Mouse (Mus musculus) adrenal gland, postnatal 25 days (tissue): ENCODE data around the gene Raly. TPM values are rescaled to one million over a fixed set of nuclear protein-coding genes. Genes with fewer than 3 reads are reported as not detected.
"Not testable (repeated sequence)": the region's sequence is repeated elsewhere in the genome, so short reads cannot be mapped to it uniquely, and the experiment has no call there.

Experiments
- DNase-seq: peaks from one replicate; pipeline ENCODE4 v3.0.0; 2021; ENCODE audit warnings: mixed read lengths
- total RNA-seq: library from RNA; stranded (reverse); gene quantifications from 2 replicates; pipeline ENCODE4 v1.2.3, GENCODE M21; 2021

Raly gene
- total RNA-seq, 1 experiment from 2014 or later: 201 TPM

DNA sequence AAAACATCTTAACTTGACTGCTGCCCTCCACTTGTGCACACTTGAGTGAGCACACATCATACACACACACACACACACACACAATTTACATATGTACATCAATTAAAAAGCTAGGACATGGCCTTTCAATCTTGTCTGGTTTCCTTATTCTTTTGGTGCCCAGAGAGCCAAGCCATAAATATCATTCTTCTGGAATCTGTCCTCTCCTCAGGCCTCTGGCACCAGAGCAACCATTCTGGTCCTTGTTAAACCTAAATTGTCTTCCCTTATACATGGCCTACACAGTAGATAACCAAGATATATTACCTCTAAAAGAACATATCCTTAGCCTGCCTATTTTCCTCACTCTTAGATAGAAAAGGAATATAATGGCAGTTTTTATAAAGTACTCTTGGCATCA, 57.2 kb downstream of the Raly start:
- DNase-seq: no peak

DNA sequence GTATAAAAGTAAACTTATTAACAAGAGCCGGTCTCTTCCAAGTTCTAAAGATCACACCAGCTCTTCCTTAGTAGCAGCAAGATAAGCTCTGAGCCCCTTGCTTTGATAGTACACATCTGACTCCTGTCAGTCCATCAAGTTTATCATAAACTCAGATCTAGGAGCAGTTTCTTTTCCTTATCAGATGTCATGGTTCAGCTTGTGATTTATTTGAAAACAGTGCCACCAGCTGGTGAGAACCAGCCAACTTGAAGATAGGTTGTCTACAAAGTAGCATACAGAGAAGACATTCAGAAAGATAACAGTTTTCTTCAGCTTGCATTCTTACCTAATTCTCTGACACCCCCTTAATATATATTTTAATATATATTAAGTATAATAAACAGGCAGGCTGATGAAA, 64.5 kb downstream of the Raly start:
- peak; percentile 29 for DNase-seq

DNA sequence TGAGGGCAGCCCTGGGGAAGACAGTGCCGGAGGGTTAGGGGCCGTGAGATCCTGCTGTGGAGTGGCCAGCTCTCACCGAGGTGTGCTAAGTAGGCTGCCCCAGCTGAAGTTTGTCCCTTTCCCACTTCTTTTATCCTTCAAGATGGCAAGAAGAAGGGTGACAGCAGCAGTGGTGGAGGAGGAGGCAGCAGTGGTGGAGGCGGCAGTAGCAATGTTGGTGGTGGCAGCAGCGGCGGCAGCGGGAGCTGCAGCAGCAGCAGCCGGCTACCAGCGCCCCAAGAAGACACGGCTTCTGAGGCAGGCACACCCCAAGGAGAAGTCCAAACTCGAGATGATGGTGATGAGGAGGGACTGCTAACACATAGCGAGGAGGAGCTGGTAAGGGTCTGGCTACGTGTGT, 72.8 kb downstream of the Raly start:
- DNase-seq: no peak

DNA sequence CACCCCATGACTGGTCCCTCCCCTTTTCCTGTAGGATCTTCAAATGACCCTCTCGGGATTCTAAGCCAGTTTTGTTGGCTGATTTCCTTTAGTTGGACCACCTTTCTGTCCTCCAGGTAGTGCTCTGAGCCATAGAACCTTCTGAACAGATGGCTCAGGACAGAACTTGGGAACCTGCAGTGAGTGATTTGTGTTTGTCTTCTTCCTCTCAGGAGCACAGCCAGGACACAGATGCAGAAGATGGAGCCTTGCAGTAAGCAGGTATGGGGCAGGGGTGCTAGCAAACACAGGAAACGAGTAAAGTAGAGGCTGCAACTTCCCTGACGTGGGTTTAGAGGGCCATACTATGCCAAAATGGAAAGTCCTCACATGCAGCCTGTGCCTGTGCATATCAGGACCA, 74.8 kb downstream of the Raly start:
- no peak for DNase-seq

DNA sequence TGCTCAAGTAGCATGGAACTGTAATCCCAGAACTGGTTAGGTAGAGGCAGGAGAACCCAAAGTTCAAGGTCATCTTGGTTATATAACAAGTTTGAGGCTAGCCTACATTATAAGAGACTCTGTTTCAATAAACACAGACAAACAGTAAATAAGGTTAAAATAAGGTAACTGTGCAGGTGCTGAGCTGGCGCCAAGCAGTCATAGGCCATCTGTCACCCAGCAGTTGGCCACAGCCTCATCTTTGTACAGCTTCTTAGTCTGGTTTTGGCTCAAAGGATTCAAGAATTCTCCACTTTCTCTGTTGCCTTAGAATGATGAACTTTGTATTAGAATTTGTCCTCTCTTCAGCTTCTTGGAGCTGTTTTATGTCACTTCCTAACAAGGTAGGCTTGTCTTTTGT, 77.2 kb downstream of the Raly start:
- no peak for DNase-seq

DNA sequence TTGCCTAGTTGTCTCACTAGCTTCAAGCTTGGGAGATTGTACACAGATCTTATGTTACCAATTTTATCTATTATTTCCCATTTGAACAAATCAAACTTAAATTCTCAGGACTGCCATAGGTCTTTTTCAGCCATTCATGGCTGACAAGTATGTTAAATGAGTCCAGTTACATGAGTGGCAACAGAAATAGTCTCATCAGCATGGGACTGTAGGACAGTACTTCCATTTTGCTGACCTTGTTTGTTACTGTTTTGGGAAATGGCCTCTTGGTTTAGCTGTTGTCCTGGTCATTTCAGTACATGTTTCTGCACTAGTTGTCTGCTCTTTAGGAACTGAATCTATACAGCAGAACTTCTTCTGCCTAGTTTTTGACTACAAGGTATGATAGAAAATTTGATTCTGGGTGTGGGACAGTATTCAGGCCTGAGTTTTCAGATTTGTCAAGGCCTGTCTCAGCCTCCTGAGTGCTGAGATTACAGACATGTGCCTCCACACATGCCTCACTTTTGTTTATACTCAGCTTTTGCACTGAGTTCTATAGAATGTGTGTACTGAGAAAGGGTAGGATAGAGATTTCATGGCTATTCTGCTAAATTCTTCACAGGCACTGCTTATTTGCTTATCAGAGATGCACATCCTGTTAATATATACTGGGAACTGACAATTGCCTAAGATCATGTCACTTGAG, 79.2 kb downstream of the Raly start:
- DNase-seq: no peak

DNA sequence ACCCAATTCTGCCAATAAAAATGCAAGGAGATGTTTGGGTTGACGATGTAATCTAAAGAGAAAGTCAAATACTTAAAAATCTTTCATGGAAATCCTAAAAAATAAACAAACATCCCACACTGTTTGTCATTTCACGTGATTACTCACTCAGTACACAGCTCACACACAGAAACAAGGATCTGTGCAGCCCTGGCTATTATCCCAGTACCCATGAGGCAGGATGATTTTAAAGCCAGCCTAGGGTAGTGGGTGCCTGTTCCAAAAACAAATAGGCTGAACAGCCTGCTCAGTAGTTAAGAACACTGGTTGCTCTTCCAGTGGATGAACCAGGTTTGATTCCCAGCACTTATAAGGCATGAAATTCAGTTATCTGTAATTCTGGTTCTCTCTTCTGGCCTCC, 85.7 kb downstream of the Raly start:
- no peak for DNase-seq

DNA sequence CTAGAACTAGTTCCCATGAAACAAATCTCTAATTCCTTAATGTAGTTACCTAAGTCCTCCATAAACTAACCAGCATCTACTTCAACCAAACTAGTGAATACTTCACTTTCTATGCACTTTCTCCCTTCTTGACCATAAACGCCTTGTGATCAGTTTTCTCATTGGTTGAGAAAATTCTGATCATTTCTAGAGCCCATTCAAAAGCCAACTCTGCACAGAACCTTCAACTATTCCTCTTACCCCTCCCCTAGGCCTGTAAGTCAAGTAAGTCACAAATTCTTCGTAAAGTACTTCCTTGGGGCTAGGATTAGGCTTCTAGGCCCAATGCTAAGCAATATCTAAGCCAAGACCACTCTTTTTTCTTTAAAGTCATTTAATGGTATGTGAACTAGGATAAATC, 100.7 kb downstream of the Raly start:
- no peak for DNase-seq

DNA sequence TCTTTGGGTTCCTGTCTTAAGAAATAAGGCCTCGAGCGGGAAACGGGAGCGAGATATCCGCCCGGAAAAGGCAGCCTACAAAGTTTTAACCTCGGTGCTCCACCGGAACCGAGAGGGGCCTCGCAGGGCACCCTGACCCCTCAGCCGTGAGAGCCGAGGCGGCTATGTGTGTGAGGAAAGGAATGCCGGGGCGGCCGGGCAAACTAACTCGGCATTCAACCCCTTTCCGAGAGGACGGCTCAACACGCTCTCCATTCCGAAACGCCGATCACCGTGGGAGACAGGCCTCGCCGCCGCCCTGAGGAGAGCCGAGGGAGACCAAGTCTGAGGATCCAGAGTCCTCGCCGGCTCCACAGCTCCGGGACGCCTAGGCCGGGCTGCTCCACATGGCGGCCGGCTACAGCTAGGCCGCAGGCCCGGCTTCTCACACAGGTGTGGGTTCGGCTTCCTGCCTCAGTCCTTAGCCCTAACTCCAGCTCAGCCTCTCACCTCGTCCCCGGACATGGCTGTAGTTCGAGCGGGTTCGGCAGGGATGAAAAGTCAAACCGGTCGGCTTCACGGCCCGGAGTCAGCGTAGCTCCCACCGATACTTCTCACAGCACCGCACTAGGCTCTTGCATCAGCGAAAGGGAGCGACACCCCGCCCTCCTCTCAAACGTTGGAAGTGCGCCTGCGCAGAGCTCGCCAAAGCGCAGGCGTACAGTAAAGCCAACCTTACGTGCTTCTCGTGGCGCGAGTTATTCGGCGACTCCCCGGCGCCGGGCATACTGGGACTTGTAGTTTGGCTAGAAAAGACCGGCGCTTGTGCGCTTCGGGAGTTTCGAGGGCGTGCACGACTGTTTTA, 101.5 kb downstream of the Raly start, which contains the start of gene Eif2s2:
Eif2s2 (minus strand) TSS at position 735 of the 844 bp plus-strand sequence.
- DNase-seq: peak; percentile 93

DNA sequence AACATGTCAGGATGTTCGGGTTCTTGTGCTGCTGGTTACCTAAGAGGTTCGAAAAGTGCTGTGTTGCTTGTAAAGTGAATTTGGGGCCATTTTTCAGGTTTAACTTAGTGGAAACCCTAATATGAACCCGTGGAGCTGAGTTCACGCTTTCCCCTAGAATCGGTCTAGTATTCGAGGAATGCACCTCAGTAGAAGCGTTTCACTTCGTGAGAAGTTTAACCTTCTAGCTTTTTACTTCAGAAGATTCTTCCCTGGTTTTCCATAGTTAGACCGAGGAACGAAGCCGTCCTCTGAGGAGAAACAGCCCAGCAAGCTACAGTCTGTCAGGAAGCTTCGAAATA, 102.1 kb downstream of the Raly start:
- DNase-seq: no peak

DNA sequence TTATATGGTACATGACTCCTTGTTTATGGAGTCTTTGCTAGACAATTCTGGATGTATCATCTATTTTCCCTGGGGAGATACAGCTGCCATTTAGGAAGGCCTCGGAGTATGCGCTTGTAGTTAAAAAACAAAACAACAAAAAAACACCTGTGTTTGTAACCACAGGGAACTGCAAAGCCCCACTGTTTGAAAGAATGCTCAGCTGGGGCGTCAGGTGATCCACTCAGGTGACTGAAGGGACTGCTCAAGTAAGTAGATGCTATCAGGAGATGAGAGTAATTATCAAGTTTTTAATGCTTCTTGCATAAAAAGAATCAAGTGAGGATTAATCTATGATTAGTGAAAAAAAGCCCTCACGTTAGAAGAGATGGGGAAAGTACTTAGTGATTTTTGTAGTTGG, 102.7 kb downstream of the Raly start:
- no peak for DNase-seq

DNA sequence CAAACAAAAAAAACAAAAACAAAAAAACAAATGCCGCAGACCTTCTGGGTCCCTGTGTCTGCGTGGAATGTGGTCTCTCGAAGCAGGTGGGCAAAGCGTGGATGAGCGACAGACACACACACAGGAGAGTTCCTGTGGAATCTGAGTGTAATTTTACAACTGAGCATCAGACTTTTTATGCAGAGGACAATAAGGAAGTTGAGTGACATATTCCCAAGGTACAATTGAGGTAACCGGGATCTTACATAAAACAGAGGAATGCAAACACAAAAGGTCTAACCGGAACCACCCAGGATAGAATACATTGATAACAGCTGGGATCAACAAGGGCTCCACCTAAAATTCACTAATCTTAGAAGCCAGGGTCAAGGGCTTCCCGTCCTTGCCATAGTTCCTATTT, 108.1 kb downstream of the Raly start:
- DNase-seq: not testable (repeated sequence)

DNA sequence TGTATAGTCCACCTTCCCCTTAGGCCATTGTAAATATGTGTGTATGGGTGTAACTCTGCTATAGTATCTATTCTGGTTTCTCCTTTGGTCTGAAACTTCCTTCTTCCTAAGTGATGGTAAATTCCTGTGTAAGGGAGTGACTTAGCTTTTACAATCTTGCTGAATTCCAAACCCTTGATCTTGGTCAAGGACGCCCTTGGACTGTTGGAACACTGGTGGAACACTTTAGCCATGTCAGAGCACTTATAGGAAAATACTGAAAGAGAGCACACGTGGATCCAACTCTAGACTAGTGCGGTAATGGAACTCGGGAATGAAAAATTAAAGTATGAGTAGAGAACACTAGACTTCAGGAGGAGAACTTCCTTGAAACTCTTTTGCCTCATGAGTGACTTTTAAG, 108.5 kb downstream of the Raly start:
- DNase-seq: not testable (repeated sequence)

DNA sequence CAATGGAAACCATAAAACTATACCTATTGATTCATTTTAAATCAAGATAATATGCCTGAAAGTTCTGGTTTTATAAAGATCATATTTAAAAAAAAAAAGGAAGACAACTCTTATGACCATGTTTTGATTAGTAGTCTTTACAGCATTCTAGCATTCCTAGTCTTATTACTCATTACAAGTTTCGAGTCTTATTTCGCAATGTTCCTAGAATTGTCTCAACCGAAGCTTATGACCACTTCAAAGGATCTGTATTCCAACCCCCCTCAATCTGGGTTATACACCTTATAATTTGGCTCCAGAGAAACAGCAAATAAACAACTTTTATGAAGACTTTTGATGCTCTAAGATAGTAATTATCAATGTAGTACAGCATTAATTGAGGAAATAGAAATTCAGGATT, 111.2 kb downstream of the Raly start:
- no peak for DNase-seq

DNA sequence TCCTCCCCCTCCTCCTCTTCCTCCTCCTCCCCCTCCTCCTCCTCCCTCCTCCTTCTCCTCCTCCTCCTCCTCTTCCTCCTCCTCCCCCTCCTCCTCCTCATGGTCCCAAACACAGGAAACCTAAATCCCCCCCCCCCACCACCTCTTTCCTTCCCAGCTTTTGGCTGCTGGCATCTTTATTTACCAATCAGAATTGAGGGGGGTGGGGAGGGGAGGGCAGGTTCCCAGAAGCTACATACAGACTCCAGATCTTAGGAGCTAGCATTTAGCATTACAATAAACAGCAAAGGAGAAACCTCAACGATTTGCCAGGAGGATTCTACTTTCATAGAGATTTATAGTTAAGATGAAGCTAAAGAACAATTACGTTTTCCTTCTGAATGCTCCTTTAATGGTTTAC, 114.9 kb downstream of the Raly start:
- no peak for DNase-seq

DNA sequence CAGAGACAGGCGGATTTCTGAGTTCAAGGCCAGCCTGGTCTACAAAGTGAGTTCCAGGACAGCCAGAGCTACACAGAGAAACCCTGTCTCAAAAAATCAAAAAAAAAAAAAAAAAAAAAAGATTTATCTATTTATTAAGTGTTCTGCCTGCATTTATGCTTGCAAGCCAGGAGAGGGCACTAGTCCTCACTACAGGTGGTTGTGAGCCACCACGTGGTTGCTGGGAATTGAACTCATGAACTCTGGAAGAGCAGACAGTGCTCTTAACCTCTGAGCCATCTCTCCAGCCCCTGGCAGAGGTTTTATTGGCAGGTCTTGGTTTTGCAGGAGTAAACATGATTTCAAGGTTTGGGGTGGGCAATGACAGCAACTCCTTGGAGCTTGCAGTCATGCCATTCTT, 117.3 kb downstream of the Raly start:
- not testable (repeated sequence) for DNase-seq

DNA sequence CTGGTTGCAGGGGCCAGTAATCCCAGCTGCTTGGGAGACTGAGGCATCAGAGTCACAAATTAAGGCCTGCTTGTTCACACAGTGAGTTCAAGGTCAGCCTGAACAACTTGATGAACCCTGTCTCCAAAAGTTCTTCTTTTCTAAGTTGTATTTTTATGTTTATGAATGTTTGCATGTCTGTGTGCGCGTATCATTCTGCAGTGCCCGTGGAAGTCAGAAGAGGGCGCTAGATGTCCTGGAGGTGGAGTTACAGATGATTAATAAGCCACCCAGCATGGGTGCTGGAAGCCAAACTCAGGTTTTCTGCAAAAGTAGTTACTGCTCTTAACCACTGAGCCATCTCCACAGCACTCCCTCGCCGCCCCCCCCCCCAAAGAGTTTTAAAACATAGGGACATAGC, 118.9 kb downstream of the Raly start:
- no peak for DNase-seq

DNA sequence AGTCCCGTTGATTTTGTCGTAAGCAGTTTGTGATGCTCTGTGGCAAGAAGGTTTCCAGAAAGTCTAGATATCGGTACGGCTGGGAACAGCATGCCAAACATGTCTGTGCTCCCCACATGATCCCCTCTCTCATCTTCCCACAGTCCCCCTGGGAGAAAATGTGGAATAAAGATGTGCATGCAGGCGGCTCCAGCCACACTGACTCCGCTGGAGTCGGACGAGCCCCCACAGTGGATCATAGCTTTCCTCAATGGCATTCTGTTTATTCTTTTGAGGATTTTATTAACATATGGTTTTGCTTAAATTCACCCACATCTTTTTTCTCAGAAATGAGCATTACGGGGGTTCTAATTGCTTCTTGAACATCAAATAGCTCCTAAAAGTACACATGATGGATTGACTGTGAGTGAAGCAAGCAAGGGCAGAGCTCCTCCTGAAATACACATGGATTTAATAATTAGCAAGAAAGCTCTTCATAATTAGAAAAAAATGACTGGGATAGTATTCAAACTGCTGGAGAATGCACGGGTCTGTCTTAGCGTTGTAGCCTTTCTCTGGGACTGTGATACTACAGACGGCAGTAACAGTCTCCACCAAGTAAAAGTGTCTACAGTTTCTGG, 125.1 kb downstream of the Raly start:
- DNase-seq: no peak

DNA sequence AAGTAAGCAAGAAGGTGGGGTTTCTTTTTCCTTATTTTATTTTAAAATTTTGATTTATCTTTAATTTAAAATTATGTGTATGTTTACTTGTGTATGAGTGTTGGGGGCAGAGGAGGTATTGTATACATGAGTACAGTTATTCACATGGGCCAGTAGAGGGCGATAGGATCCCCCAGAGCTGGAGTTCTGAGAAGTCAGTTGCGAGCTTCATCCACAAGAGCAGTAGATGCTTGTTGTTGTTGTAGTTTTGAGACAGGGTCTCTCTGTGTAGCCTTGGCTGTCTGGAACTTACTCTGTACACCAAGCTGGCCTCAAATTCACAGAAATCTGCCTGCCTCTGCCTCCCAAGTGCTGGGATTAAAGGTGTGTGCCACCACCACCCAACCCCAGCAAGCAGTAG, 125.7 kb downstream of the Raly start:
- DNase-seq: no peak
